Mouse (Mus musculus) heart, postnatal 0 days (tissue): ENCODE measurements around the gene Fam240b. TPM values are rescaled to one million over a fixed set of nuclear protein-coding genes. Genes with fewer than 3 reads are reported as not detected.

Experiments
- ATAC-seq: fragments of 200-750 bp; cut with Nextera tagmentation; 2 replicates; pipeline ENCODE4 v1.8.0; 2017; ENCODE audit warnings: low read depth, moderate number of reproducible peaks, moderate library complexity; ENCODE audit not compliant: insufficient read depth
- DNase-seq: peaks from one replicate; pipeline ENCODE4 v3.0.0-alpha.2; 2016; ENCODE audit warnings: low spot score
- H3K27ac ChIP-seq: fragments of 300-500 bp; sonication (generic); 2 replicates; pipeline ENCODE4 v1.5.1; 2014; ENCODE audit warnings: low read depth, mild to moderate bottlenecking
- H3K27me3 ChIP-seq: fragments of 300-500 bp; sonication (generic); 2 replicates; pipeline ENCODE4 v1.6.1; 2014; ENCODE audit warnings: low read length, mixed read lengths; ENCODE audit not compliant: control insufficient read depth, insufficient read depth
- H3K36me3 ChIP-seq: fragments of 300-500 bp; sonication (generic); replicated peaks from 2 replicates; pipeline ENCODE4 v1.6.1; 2014; ENCODE audit warnings: low read length, mixed read lengths; ENCODE audit not compliant: control insufficient read depth, insufficient read depth
- H3K4me1 ChIP-seq: fragments of 300-500 bp; sonication (generic); 2 replicates; pipeline ENCODE4 v1.6.1; 2014; ENCODE audit warnings: antibody characterized with exemption; ENCODE audit not compliant: control insufficient read depth, insufficient read depth
- H3K4me2 ChIP-seq: fragments of 300-500 bp; sonication (generic); 2 replicates; pipeline ENCODE4 v1.6.1; 2014; ENCODE audit warnings: low read depth, mild to moderate bottlenecking, low read length, moderate library complexity
- H3K4me3 ChIP-seq: fragments of 300-500 bp; sonication (generic); 2 replicates; pipeline ENCODE4 v1.5.1; 2014; ENCODE audit warnings: low read depth, low read length
- H3K9ac ChIP-seq: fragments of 300-500 bp; sonication (generic); replicated peaks from 2 replicates; pipeline ENCODE4 v1.6.1; 2014; ENCODE audit warnings: low read depth, low read length, mixed read lengths
- H3K9me3 ChIP-seq: fragments of 300-500 bp; sonication (generic); replicated peaks from 2 replicates; pipeline ENCODE4 v1.6.1; 2016; ENCODE audit warnings: low read length; ENCODE audit not compliant: control insufficient read depth
- CTCF ChIP-seq: IDR thresholded peaks from 2 replicates; pipeline ENCODE4 v1.5.1; 2016; ENCODE audit warnings: antibody characterized with exemption, control low read depth, low read depth
- EP300 ChIP-seq: IDR thresholded peaks from 2 replicates; pipeline ENCODE4 v1.6.1; 2016; ENCODE audit warnings: antibody characterized with exemption, low read depth
- WGBS: fragments of 180-500 bp; shearing (Covaris S2); extraction: QIAGEN DNeasy Blood & Tissue Kit; methylation state at CpG from one replicate; pipeline ENCODE4 v1.1.7; 2014; 5-methylcytosine and 5-hydroxymethylcytosine counted together
- polyA plus RNA-seq: library from polyadenylated mRNA; unstranded; fragments of >200 nt; fragmentation: Nextera tagmentation; extraction: Ambion mirVana; gene quantifications from 2 replicates; pipeline ENCODE4 v1.2.1, GENCODE M21; 2015
- total RNA-seq: library from RNA; depleted of rRNA; stranded (reverse); fragments of >200 nt; gene quantifications from 2 replicates; pipeline ENCODE4 v1.2.3, GENCODE M21; 2014; ENCODE audit warnings: low replicate concordance; rRNA removed

Gene Fam240b
- total RNA-seq (not detected in 2 replicates), polyA plus RNA-seq (not detected in 2 replicates)

DNA sequence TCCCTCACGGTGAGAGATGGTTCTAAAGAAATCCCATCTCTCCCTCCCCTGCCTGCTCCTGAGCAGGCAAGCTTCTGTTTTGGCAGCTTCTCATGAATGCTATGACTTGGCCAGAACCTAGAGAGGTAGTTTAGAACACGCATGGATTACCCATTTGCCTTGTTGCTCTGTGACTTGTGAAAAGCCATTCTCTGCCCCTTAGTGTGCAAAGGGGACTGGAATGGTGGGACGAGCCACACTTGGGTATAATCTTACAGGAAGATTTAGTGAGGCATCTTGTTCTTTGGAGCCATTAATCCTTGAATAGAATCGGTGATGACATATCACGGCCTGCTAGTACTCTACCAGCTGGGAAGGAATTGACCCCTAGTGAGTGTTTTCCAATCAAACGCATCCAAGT is at the start of gene Fam240b:
Fam240b (minus strand) TSS at position 101 of the 400 bp plus-strand sequence.
- no peak within 1 kb of the TSS for H3K4me2 ChIP-seq
- no peaks in the 10 kb centered on the region for H3K36me3 ChIP-seq
- WGBS, result 81% methylated on average over 6 of the region's 6 CpGs
- H3K9ac ChIP-seq, result no peak within 1 kb of the TSS
- TF ChIP-seq CTCF (no peak), EP300 (no peak)
- ATAC-seq (no peak), DNase-seq (no peak)
- H3K9me3 ChIP-seq, result no peaks in the 10 kb centered on the region
- no peaks in the 10 kb centered on the region for H3K27me3 ChIP-seq
- H3K4me1 ChIP-seq, result no peaks in the 10 kb centered on the region
- H3K27ac ChIP-seq, result no peak within 1 kb of the TSS
- H3K4me3 ChIP-seq, result no peak within 1 kb of the TSS

DNA sequence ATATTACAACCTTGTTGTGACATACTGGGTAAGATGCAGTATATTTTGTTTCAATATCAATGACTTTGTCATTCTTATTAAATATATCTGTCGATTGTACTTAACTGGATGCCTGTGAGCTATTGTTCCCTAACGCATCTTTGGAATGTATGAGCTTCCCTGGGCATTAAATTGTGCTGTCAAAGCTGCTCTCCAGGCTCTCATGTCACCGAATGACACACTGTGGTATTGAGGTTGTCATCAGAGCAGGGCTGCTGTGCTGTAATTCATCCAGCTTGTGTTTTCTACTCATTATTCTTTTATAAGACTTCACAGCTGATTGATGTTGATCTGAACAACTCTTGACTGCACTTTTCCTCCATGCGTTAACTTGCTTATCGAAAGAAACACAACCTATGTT is 32.5 kb upstream of the Fam240b start:
- ATAC-seq (no peak), DNase-seq (no peak)
- H3K27ac ChIP-seq, result no peak overlapping the region
- H3K9ac ChIP-seq, result no peak overlapping the region
- H3K4me3 ChIP-seq, result no peak overlapping the region
- H3K4me1 ChIP-seq, result no peaks in the 10 kb centered on the region
- H3K4me2 ChIP-seq, result no peak overlapping the region
- H3K9me3 ChIP-seq, result no peaks in the 10 kb centered on the region
- whole genome bisulfite sequencing, result 66% methylated on average over 5 of the region's 5 CpGs
- TF ChIP-seq EP300 (no peak), CTCF (no peak)
- H3K36me3 ChIP-seq, result no peaks in the 10 kb centered on the region
- H3K27me3 ChIP-seq, result no peaks in the 10 kb centered on the region

DNA sequence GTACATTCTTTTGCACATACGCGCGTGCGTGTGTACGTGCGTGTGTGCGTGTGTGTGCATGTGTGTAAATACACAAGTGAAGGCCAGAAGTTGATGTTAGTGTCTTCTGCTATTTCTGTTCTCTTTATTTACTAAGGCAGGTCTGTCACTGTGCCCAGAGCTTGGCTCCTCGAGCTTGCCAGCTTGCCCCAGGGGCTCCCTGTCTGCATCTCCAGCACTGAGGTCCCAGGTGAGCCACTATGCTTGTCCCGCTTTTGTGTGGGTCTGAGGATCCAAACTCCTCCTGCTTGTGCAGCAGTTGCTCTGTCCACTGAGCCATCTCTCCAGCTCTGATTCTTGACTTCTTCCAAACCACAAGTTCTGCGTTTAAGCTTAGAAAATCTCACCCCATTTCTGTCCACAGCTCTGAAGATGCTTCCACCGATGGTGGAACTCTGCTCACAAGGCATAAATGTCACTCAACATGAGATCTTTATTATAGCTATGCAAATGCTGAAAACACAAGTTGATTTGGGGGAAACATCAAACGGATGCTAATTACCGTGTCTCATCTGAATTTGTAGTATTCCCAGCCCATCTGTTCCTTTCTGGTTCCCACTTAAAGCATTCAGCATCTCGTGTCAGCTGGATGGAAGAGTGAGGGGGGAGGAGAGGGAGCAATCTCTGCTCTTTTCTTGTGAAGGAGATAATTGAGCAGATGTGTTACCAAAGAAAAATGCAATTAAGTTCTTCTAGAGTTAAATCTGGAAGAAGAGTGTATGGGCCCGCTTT is 29.1 kb upstream of the Fam240b start:
- ATAC-seq, result no peak

DNA sequence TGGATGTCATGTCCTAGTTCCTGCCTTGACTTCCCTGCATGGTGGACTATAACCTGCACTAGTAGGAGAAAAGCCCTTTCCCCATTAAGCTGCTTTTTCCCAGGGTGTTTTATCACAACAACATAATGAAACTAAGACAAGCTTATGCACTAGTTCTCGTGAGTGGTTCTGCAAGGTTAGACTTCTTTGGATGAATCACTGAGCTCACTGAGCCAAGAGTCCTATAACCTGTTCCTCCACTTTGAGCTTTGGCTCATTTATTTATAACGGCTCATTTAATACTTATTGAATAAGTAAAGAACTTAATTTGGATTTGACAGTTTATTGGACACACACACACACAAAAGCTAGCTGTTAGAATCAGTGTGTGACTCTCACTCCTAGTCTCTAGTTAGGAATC is 16.7 kb upstream of the Fam240b start:
- Histone ChIP-seq H3K9me3 (no peaks in the 10 kb centered on the region), H3K4me3 (no peak overlapping the region), H3K9ac (no peak overlapping the region), H3K27ac (no peak overlapping the region), H3K27me3 (no peaks in the 10 kb centered on the region), H3K4me2 (no peak overlapping the region), H3K36me3 (no peaks in the 10 kb centered on the region), H3K4me1 (no peaks in the 10 kb centered on the region)
- TF ChIP-seq CTCF, result no peak
- TF ChIP-seq EP300, result no peak
- DNase-seq (no peak), ATAC-seq (no peak)
- 71% methylated on average over 2 of the region's 2 CpGs for WGBS

More for the DNA sequence above, 29.1 kb upstream of the Fam240b start:
- DNase-seq, result no peak
- no peaks in the 10 kb centered on the region for H3K27me3 ChIP-seq
- H3K4me1 ChIP-seq, result no peaks in the 10 kb centered on the region
- H3K9me3 ChIP-seq, result no peaks in the 10 kb centered on the region
- no peak overlapping the region for H3K4me3 ChIP-seq
- H3K4me2 ChIP-seq, result no peak overlapping the region
- no peak overlapping the region for H3K27ac ChIP-seq
- H3K9ac ChIP-seq, result no peak overlapping the region
- no peaks in the 10 kb centered on the region for H3K36me3 ChIP-seq
- WGBS, result 81% methylated on average over 15 of the region's 15 CpGs
- no peak for TF ChIP-seq CTCF
- TF ChIP-seq EP300, result no peak

DNA sequence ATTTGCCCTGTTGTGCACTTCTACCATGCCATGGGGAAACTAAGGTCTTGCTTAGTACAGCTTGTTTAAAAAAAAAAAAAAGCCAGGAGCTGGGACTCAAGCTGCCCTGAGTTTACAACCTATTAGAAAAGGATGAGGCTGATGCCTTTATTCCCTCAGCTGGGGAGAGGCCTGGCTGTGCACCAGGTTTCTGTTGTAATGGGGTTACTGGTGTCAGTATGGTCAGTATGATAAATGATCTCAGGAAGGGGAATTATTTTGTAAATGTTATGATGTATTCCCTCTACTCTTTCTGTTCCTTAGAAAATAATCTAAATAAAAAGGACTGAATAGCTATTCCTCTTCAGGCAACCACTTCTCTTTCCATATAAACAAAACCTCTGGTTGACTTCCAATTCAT is 14.0 kb upstream of the Fam240b start:
- Histone ChIP-seq H3K36me3 (no peaks in the 10 kb centered on the region), H3K9me3 (no peaks in the 10 kb centered on the region), H3K4me2 (no peak overlapping the region), H3K27ac (no peak overlapping the region), H3K9ac (no peak overlapping the region), H3K27me3 (no peaks in the 10 kb centered on the region), H3K4me3 (no peak overlapping the region), H3K4me1 (no peaks in the 10 kb centered on the region)
- DNase-seq (no peak), ATAC-seq (no peak)
- TF ChIP-seq EP300 (no peak), CTCF (no peak)

DNA sequence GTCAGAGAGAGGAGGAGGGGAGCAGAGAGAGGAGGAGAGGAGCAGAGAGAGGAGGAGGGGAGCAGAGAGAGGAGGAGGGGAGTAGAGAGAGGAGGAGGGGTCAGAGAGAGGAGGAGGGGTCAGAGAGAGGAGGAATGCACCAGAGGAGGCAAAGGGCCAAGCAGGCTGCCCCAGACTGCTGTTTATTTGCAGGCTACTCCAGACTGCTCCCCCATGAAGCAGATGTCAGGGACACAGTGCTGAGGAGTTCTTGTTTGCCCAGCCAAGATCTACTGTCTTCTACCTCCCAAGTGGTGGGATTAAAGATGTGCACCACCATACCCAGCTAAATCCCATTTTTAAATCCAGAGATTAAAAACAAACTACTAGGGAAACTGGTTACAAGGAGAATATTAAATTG is 9.8 kb upstream of the Fam240b start:
- H3K4me3 ChIP-seq, result no peak overlapping the region
- no peaks in the 10 kb centered on the region for H3K27me3 ChIP-seq
- H3K36me3 ChIP-seq, result no peaks in the 10 kb centered on the region
- ATAC-seq, result no peak
- no peak for DNase-seq
- no peak for TF ChIP-seq EP300
- no peak for TF ChIP-seq CTCF
- no peak overlapping the region for H3K27ac ChIP-seq
- H3K4me2 ChIP-seq, result no peak overlapping the region
- H3K4me1 ChIP-seq, result no peaks in the 10 kb centered on the region
- no peaks in the 10 kb centered on the region for H3K9me3 ChIP-seq
- H3K9ac ChIP-seq, result no peak overlapping the region
